Mouse (Mus musculus) liver, embryonic 13.5 days (tissue): ENCODE data around the gene Gdf3. TPM values are rescaled to one million over a fixed set of nuclear protein-coding genes. Genes with fewer than 3 reads are reported as not detected.
"Not testable (repeated sequence)": the region's sequence is repeated elsewhere in the genome, so short reads cannot be mapped to it uniquely, and the experiment has no call there.

ENCODE experiments used
- ATAC-seq: fragments of 200-750 bp; cut with Nextera tagmentation; 2 replicates; pipeline ENCODE4 v1.8.0; 2017; ENCODE audit warnings: low read depth, mild to moderate bottlenecking, moderate number of reproducible peaks, moderate library complexity
- DNase-seq: peaks from one replicate; pipeline ENCODE4 v3.0.0; 2022
- H3K27ac ChIP-seq: fragments of 300-500 bp; sonication (generic); 2 replicates; pipeline ENCODE4 v1.5.1; 2015; ENCODE audit warnings: moderate library complexity, mild to moderate bottlenecking, inconsistent platforms
- H3K27me3 ChIP-seq: fragments of 300-500 bp; sonication (generic); 2 replicates; pipeline ENCODE4 v1.6.1; 2015; ENCODE audit warnings: mild to moderate bottlenecking, inconsistent platforms
- H3K36me3 ChIP-seq: fragments of 300-500 bp; sonication (generic); 2 replicates; pipeline ENCODE4 v1.6.1; 2015; ENCODE audit warnings: mild to moderate bottlenecking, inconsistent platforms
- H3K4me1 ChIP-seq: fragments of 300-500 bp; sonication (generic); replicated peaks from 2 replicates; pipeline ENCODE4 v1.6.1; 2015; ENCODE audit warnings: inconsistent platforms
- H3K4me2 ChIP-seq: fragments of 300-500 bp; sonication (generic); 2 replicates; pipeline ENCODE4 v1.6.1; 2015; ENCODE audit warnings: inconsistent platforms, mild to moderate bottlenecking, moderate library complexity
- H3K4me3 ChIP-seq: fragments of 300-500 bp; sonication (generic); replicated peaks from 2 replicates; pipeline ENCODE4 v1.5.1; 2015; ENCODE audit warnings: mild to moderate bottlenecking, inconsistent platforms
- H3K9ac ChIP-seq: fragments of 300-500 bp; sonication (generic); 2 replicates; pipeline ENCODE4 v1.6.1; 2015; ENCODE audit warnings: mild to moderate bottlenecking, inconsistent platforms
- H3K9me3 ChIP-seq: fragments of 300-500 bp; sonication (generic); replicated peaks from 2 replicates; pipeline ENCODE4 v1.6.1; 2016; ENCODE audit warnings: inconsistent platforms
- WGBS: fragments of 180-500 bp; shearing (Covaris S2); methylation state at CpG from one replicate; pipeline ENCODE4 v1.1.7; 2015; ENCODE audit not compliant: insufficient replicate concordance; 5-methylcytosine and 5-hydroxymethylcytosine counted together
- polyA plus RNA-seq: library from polyadenylated mRNA; unstranded; fragments of >200 nt; fragmentation: Nextera tagmentation; extraction: Ambion mirVana; gene quantifications from 2 replicates; pipeline ENCODE4 v1.2.1, GENCODE M21; 2015

Gene Gdf3
- polyA plus RNA-seq, 1 experiment from 2014 or later, result 5.6 TPM

DNA sequence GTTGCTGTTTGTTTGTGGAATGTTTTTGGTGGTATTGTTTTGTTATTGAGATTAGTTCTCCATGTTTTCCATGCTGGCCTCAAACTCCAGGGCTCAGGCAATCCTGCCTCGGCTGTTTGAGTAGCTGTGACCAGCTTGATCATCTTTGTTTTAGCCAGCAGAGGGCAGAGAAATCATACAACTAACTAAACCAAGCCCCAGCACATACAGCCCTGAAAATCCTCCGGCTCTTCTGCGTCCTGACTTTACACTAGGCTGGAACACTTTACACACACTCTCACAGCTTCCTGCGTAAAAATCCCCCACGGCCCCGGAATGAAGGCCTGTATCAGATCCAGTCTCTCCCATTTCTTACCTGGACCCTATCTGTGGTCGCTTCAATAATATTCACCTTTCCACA is 14.2 kb downstream of the Gdf3 start:
- DNase-seq, result no peak
- no peaks in the 10 kb centered on the region for H3K36me3 ChIP-seq
- no peak for ATAC-seq
- no peak overlapping the region for H3K27ac ChIP-seq
- H3K4me1 ChIP-seq, result 0 out of 2 replicates have a peak, but pooled peaks cover 3% of the 10 kb centered on the region
- H3K27me3 ChIP-seq, result no peaks in the 10 kb centered on the region
- no peak overlapping the region for H3K9ac ChIP-seq
- 35% methylated on average over 7 of the region's 7 CpGs for WGBS
- no peak overlapping the region for H3K4me3 ChIP-seq
- no peak overlapping the region for H3K4me2 ChIP-seq
- no peaks in the 10 kb centered on the region for H3K9me3 ChIP-seq

DNA sequence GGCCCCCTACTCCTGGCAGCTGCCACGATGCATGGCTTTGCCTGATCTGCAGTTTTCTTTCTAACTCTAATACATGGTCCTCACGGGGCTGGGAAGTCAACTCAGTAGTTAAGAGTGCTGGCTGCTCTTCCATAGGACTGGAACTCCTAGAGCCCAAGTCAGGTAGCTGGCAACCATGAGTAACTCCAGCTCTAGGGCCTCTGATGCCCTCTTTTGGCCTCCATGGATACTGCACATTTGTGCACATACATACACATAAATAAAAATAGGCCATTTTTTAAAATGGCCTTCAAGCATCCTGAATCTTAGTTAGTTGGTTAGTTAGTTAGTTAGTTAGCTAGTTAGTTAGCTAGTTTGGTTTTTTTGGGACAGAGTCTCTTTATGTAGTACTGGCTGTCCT is 17.0 kb downstream of the Gdf3 start:
- H3K9me3 ChIP-seq, result no peaks in the 10 kb centered on the region
- no peak overlapping the region for H3K4me2 ChIP-seq
- no peak overlapping the region for H3K4me3 ChIP-seq
- no peak overlapping the region for H3K27ac ChIP-seq
- ATAC-seq (no peak), DNase-seq (no peak)
- WGBS, result 72% methylated on average over 2 of the region's 2 CpGs
- H3K36me3 ChIP-seq, result no peaks in the 10 kb centered on the region
- H3K4me1 ChIP-seq, result 0 out of 2 replicates have a peak, but pooled peaks cover 3% of the 10 kb centered on the region
- no peak overlapping the region for H3K9ac ChIP-seq
- H3K27me3 ChIP-seq, result no peaks in the 10 kb centered on the region

DNA sequence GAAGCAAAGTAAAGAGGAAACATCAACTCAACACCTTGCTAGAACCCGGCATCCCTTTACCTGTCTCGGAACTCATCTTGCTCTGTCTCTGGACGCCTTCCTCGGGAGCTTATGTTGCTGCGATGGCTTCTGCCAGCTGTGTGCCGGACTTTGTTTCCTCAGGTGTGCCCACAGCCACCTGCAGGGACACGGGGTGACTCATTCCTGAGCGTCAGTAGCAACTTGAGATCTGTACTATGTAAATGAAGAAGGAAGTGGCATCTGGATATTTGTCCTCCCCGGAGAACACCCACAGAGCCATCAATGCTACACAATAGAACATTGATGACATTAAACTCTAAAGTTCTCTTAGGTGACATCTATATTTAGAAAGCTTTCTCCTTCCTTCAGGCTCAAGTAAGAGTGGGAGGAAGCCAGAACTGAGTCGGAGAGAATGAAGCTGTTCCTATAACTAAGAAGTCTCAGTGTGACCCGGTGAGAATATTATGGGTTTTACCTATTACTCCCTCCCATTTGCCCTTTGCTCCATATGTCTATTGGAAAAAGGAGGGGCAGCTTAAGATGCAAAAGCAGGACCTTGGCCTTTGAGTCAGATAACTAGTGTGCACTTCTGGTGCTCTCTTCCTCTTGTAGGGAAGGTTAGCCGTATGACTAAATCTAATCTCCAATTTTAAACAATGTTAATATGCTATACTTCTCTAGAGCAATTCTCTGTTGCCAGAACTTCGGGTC is 18.7 kb downstream of the Gdf3 start:
- no peak for ATAC-seq
- no peak for DNase-seq
- H3K4me3 ChIP-seq, result no peak overlapping the region
- H3K36me3 ChIP-seq, result no peaks in the 10 kb centered on the region
- WGBS, result 76% methylated on average over 13 of the region's 13 CpGs
- H3K27me3 ChIP-seq, result no peaks in the 10 kb centered on the region
- H3K4me2 ChIP-seq, result no peak overlapping the region
- H3K4me1 ChIP-seq, result no peaks in the 10 kb centered on the region
- H3K9me3 ChIP-seq, result no peaks in the 10 kb centered on the region
- H3K27ac ChIP-seq, result no peak overlapping the region
- no peak overlapping the region for H3K9ac ChIP-seq

DNA sequence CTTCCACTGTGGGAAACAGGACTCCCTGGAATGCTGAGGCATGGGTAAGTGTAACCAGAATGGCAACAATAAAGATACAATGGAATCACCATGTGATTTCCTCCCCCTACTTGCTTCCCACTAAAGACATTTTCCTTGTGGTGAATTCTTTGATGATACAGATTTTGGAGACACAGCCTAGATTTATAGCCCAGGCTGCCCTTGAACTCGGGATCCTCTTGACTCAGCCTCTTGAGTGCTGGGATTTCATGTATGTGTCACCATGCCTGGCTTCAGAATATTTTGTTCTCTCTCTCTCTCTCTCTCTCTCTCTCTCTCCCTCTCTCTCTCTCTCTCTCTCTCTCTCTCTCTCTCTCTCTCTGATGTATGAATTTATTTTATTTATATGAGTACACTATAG is 30.8 kb downstream of the Gdf3 start:
- Histone ChIP-seq H3K9ac (no peak overlapping the region), H3K27me3 (no peaks in the 10 kb centered on the region)
- 64% methylated on average over 1 of the region's 1 CpGs for WGBS

DNA sequence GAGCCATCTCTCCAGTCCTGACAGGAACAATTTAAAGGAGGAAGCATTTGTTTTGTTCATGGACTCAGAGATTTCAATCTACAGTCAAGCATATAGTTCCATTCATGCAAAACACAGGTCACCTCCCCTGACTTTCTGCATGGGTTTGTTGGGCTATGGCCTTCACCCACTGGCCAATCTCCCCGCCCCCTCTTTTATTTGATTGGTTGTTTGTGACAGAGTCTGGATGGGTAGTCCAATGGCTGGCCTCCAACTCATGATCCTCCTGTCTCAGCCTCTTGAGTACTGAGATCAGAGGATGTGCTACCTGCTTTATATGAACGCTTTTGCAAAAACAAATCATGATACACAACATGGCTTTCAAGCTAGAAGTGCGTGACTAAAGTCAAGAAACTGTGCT is 32.9 kb downstream of the Gdf3 start:
- DNase-seq (no peak), ATAC-seq (no peak)
- no peaks in the 10 kb centered on the region for H3K27me3 ChIP-seq
- 73% methylated on average over 3 of the region's 3 CpGs for WGBS
- no peak overlapping the region for H3K4me3 ChIP-seq
- no peak overlapping the region for H3K9ac ChIP-seq
- no peak overlapping the region for H3K27ac ChIP-seq
- no peaks in the 10 kb centered on the region for H3K9me3 ChIP-seq
- no peaks in the 10 kb centered on the region; the same call in 1 of the 2 replicates for H3K4me1 ChIP-seq
- no peaks in the 10 kb centered on the region for H3K36me3 ChIP-seq
- no peak overlapping the region for H3K4me2 ChIP-seq

More for the DNA sequence above, 30.8 kb downstream of the Gdf3 start:
- Histone ChIP-seq H3K4me2 (no peak overlapping the region), H3K36me3 (no peaks in the 10 kb centered on the region), H3K4me1 (no peaks in the 10 kb centered on the region), H3K9me3 (no peaks in the 10 kb centered on the region), H3K4me3 (no peak overlapping the region), H3K27ac (no peak overlapping the region)
- DNase-seq (no peak), ATAC-seq (no peak)

DNA sequence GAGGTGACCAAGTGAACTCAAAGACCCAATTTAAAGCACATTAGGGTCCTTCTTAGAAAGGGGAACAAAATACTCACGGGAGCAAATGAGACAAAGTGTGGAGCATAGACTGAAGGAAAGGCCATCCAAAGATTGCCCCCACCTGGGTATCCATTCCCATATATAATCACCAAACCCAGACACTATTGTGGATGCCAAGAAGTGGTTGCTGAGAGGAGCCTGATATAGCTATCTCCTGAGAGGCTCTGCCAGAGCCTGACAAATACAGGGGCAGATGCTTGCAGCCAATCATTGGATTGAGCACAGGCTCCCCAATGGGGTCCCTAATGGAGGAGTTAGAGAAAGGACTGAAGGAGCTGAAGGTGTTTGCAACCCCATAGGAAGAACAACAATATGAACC is 34.9 kb downstream of the Gdf3 start:
- WGBS, result 48% methylated on average over 1 of the region's 1 CpGs
- H3K4me3 ChIP-seq, H3K36me3 ChIP-seq: not testable (repeated sequence)

DNA sequence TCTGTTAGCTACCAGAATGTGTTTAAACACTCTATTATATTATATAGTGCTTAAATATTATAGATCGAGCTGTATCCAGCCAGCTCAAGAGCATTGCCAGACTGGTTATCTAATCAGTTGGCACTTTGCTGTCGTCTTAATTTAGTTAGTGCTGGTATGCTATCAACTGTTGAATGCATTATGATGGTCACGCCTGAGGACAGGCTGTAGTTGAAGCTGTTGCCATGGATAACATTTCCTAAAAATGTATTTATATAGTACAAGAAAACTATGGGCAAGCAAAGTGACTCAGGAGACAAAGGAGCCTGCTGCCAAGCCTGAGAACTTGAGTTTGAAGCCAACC is 38.3 kb downstream of the Gdf3 start:
- no peak overlapping the region for H3K4me2 ChIP-seq
- H3K9ac ChIP-seq, result no peak overlapping the region
- no peaks in the 10 kb centered on the region for H3K27me3 ChIP-seq
- DNase-seq (no peak), ATAC-seq (no peak)
- H3K36me3 ChIP-seq, result no peaks in the 10 kb centered on the region
- H3K4me1 ChIP-seq, result no peaks in the 10 kb centered on the region; the same call in 1 of the 2 replicates
- 19% methylated on average over 3 of the region's 3 CpGs for WGBS
- H3K4me3 ChIP-seq, result no peak overlapping the region
- H3K9me3 ChIP-seq, result no peaks in the 10 kb centered on the region
- H3K27ac ChIP-seq, result no peak overlapping the region

More for the DNA sequence above, 34.9 kb downstream of the Gdf3 start:
- H3K4me1 ChIP-seq, H3K27me3 ChIP-seq, ATAC-seq, H3K9ac ChIP-seq, H3K27ac ChIP-seq, DNase-seq, H3K9me3 ChIP-seq, H3K4me2 ChIP-seq: not testable (repeated sequence)

DNA sequence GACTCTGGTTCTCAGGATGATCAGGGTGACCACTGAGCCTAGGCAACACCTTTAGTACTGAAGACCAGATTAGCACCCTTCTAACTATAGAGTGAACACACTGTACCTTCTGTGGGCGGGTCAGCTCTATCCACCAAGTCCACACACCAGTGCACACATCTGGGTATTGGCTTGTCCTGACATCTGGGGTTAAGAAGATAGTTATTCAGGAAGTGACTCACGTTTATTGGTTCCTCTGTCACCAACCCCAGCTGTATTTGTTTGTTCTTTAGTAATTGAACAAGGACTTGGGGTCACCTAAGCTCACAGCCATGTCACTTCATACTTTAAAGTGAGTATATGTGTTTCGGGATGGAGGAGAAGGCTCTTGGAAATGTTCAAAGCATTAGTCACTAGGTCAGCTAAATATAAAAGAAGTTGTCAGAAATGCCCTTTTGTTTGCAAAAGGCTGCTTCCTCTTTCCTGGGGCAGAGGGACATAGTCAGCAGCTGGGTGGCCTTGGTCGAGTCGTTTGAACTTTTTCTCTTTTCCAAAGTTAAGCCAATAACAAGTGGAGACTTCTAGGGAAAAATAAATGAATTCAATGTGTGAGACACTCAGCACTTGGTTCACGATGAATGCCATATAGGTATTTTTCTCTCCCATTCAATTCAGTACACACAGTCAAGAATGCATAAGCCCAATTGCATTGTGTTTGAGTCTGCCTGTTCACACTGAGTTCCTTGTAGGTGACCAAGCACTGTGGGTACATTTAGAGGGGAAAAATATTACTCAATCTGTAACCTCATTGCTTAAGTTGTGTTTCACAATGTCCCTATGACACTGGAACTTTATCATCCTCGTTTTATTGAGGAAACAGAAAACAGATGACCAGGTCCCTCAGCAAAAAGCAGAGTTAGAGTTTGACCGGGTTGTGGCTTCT is 38.9 kb downstream of the Gdf3 start:
- 26% methylated on average over 8 of the region's 8 CpGs for WGBS
- no peaks in the 10 kb centered on the region; the same call in 1 of the 2 replicates for H3K4me1 ChIP-seq
- H3K27me3 ChIP-seq, result no peaks in the 10 kb centered on the region
- no peaks in the 10 kb centered on the region for H3K9me3 ChIP-seq
- ATAC-seq (peak; percentile 57), DNase-seq (no peak)
- no peak overlapping the region for H3K9ac ChIP-seq
- no peak overlapping the region for H3K4me2 ChIP-seq
- H3K27ac ChIP-seq, result no peak overlapping the region
- H3K4me3 ChIP-seq, result no peak overlapping the region
- H3K36me3 ChIP-seq, result no peaks in the 10 kb centered on the region

DNA sequence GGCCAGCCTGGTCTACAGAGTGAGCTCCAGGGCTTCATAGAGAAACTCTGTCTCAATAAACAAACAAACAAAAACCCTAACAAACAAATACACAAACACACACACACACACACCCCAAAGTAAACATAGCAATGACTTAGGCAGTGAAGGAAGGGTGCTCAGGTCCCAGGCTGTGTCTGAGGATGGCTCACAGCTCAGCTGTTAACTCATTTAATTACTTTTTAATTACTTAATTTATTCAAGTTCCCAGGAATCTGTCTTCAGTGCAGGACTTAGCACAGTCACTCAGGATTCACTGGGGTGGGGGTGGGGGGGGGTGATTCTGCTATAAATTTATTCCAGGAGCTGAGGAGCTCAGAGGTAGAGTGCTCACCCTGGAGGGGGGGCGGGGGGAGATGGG is 40.1 kb downstream of the Gdf3 start:
- Histone ChIP-seq H3K27me3 (no peaks in the 10 kb centered on the region), H3K4me2 (no peak overlapping the region), H3K36me3 (no peaks in the 10 kb centered on the region), H3K4me3 (no peak overlapping the region), H3K4me1 (no peaks in the 10 kb centered on the region; the same call in 1 of the 2 replicates), H3K9ac (no peak overlapping the region), H3K27ac (no peak overlapping the region), H3K9me3 (no peaks in the 10 kb centered on the region)
- no peak for DNase-seq
- no peak for ATAC-seq
- WGBS, result 50% methylated on average over 1 of the region's 1 CpGs

DNA sequence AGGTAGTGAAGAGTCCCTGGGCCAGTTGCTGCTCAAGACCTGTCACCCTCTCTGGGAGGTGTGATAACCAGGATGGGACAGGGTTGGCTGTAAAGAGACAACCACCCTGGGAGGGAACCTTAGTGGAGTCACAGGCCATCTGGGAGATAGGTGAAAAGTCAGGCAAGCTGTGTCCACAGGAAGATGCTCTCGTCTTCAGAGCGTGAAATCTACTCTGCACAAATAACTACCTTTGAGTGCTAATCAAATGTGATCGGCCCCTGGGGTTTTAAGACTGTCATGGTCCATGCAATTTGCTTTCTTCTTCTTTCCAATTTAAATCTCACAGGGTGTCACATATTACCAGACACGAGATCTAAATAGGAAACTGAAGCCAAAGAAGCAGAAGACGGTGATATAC is 40.8 kb downstream of the Gdf3 start:
- Histone ChIP-seq H3K36me3 (no peaks in the 10 kb centered on the region), H3K4me2 (no peak overlapping the region), H3K9ac (no peak overlapping the region), H3K4me3 (no peak overlapping the region), H3K27me3 (no peaks in the 10 kb centered on the region), H3K27ac (no peak overlapping the region), H3K4me1 (no peaks in the 10 kb centered on the region; the same call in 1 of the 2 replicates), H3K9me3 (no peaks in the 10 kb centered on the region)
- no peak for ATAC-seq
- 62% methylated on average over 5 of the region's 5 CpGs for WGBS
- no peak for DNase-seq

DNA sequence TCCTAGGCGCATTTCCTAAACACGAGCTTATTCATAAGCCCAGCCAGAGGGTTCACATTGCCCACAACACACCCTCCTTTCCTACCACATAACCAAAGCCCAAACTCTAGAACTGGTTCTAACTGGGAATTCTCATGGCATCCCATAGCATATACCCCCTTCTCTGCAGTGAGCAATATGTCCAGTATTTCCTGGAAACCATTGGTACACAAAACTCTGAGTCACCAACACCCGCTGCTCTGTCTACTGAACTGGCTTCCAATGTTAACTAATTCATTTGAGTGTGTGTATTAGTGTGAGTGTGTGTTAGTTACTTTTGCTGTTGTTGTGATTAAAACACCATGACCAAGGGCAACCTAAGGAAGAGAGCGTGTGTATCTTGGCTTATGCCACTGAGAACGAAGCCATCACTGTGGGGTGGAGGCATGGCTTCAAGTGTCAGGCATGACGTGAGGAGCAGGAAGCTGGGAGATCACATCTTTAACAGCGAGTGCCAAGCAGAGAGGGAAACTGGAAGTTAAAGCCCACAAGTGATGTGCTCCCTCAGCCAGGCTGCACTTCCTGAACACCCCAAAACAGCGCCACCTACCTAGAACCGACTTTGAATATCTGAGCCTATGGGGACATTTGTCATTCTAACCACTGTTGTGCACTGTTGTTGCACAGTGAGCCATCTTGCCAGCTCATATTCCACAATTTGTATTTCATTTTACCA is 44.7 kb downstream of the Gdf3 start:
- peaks cover 7% of the 10 kb centered on the region; the same call in 1 of the 2 replicates for H3K27me3 ChIP-seq
- no peak overlapping the region for H3K4me2 ChIP-seq
- H3K4me1 ChIP-seq, result 0 out of 2 replicates have a peak, but pooled peaks cover 4% of the 10 kb centered on the region
- no peaks in the 10 kb centered on the region for H3K36me3 ChIP-seq
- H3K27ac ChIP-seq, result no peak overlapping the region
- 59% methylated on average over 9 of the region's 9 CpGs for WGBS
- ATAC-seq (no peak), DNase-seq (no peak)
- no peaks in the 10 kb centered on the region for H3K9me3 ChIP-seq
- H3K4me3 ChIP-seq, result no peak overlapping the region
- no peak overlapping the region for H3K9ac ChIP-seq
